Mouse (Mus musculus) embryonic fibroblast, embryonic 13.5 days (primary cell): ENCODE measurements around the gene Cntnap5a.

ENCODE experiments used
- CTCF ChIP-seq: IDR thresholded peaks from 2 replicates; pipeline ENCODE4 v1.5.1; 2011; ENCODE audit warnings: mild to moderate bottlenecking, control low read depth, low read length, moderate library complexity, borderline replicate concordance; ENCODE audit not compliant: insufficient read depth
- POLR2A ChIP-seq: IDR thresholded peaks from 2 replicates; pipeline ENCODE4 v1.6.1; 2011; ENCODE audit warnings: low read depth, mild to moderate bottlenecking, control low read depth, low read length, moderate library complexity

DNA sequence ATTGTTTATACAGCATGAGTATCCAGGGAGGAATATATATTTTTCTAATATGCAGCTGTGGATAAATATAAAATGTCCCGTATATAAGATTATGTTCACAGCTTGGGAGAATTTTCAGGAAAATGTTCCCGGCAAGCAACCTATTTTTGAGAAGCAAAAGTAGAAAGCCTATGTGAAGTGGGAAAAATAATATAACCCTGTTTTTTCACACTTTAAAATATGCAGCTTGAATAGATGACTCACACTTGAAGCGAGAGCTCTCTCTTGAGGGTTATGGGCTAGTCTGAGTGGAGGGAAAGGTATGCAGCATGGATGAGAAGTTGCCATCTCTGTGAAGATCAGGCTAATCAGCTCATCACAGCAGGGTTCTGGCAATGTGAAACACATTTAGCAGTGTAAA, 261.3 kb downstream of the Cntnap5a start:
- TF ChIP-seq CTCF (no peak), POLR2A (no peak)
